Mouse (Mus musculus): ENCODE data around the gene Stard3. TPM values are rescaled to one million over a fixed set of nuclear protein-coding genes. Genes with fewer than 3 reads are reported as not detected.

Gene Stard3
- polyA plus RNA-seq, 1 experiment from 2014 or later: 28.9 TPM

- no peak overlapping the region for H3K4me3 ChIP-seq (ENCODE audit: low read depth, low read length)
- H3K36me3 ChIP-seq (ENCODE audit: control insufficient read depth, insufficient read depth, low read length): no peaks in the 10 kb centered on the region
- H3K9ac ChIP-seq (ENCODE audit: low read depth, low read length): no peak overlapping the region
- peaks cover 79% of the 10 kb centered on the region for H3K27me3 ChIP-seq (replicated peaks; ENCODE audit: control insufficient read depth, insufficient read depth, low read length)
- 73% methylated on average over 18 of the region's 18 CpGs for whole genome bisulfite sequencing
- no peak for ATAC-seq (replicated peaks; ENCODE audit: low FRiP score)
- DNase-seq (ENCODE audit: low spot score): no peak
- H3K4me2 ChIP-seq: no peak overlapping the region
- peaks cover 17% of the 10 kb centered on the region for H3K4me1 ChIP-seq (replicated peaks; ENCODE audit: control insufficient read depth, insufficient read depth, low read length)
- no peaks in the 10 kb centered on the region for H3K9me3 ChIP-seq (ENCODE audit: control insufficient read depth, low read length)
- H3K27ac ChIP-seq (ENCODE audit: low read depth, low read length): no peak overlapping the region
These were observed 5.7 kb upstream of the Stard3 start for GRCm38 (mm10) chr11:98352272-98352990.

DNA sequence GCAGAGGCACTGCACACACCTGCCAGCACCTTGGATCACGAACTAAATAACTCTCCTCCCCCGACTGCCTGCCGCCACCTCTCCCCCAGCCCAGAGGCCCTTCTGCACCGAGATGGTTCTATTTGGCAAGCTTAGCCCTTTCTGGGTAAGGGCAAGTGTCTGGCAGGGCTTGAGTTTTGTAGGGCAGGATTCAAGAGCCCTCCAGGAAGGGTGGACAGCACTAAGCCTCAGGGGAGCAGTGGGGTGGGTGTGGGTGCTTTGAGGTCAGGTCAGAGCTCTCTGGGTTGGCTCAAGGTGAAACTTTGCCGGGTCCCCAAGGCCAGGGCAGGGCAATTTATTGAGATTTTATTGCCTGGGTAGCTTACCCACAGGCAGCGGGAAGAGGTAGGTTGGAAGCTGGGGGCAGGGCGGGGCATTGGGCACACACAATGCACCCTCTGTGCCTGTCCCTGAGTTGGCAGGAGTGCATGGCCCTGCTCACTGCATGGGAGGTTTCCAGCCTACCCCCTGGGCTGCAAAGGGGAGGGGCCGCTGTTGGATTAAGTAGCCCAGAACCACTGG, 4.4 kb upstream of the Stard3 start:
- H3K27ac ChIP-seq (ENCODE audit: low read depth, low read length): no peak overlapping the region
- ATAC-seq (replicated peaks; ENCODE audit: low FRiP score): no peak
- no peak overlapping the region for H3K4me3 ChIP-seq (ENCODE audit: low read depth, low read length)
- no peak overlapping the region for H3K9ac ChIP-seq (ENCODE audit: low read depth, low read length)
- WGBS: 36% methylated on average over 8 of the region's 8 CpGs
- H3K4me2 ChIP-seq: no peak overlapping the region
- peaks cover 66% of the 10 kb centered on the region for H3K27me3 ChIP-seq (replicated peaks; ENCODE audit: control insufficient read depth, insufficient read depth, low read length)
- no peaks in the 10 kb centered on the region for H3K9me3 ChIP-seq (ENCODE audit: control insufficient read depth, low read length)
- DNase-seq (ENCODE audit: low spot score): no peak
- peaks cover 15% of the 10 kb centered on the region for H3K4me1 ChIP-seq (replicated peaks; ENCODE audit: control insufficient read depth, insufficient read depth, low read length)
- no peaks in the 10 kb centered on the region for H3K36me3 ChIP-seq (ENCODE audit: control insufficient read depth, insufficient read depth, low read length)

GRCm38 (mm10) chr11:98354445-98354844, 3.7 kb upstream of the Stard3 start:
- H3K4me3 ChIP-seq (ENCODE audit: low read depth, low read length): no peak overlapping the region
- ATAC-seq (replicated peaks; ENCODE audit: low FRiP score): no peak
- no peak overlapping the region for H3K27ac ChIP-seq (ENCODE audit: low read depth, low read length)
- H3K9ac ChIP-seq (ENCODE audit: low read depth, low read length): no peak overlapping the region
- H3K4me1 ChIP-seq (replicated peaks; ENCODE audit: control insufficient read depth, insufficient read depth, low read length): peaks cover 17% of the 10 kb centered on the region
- no peaks in the 10 kb centered on the region for H3K36me3 ChIP-seq (ENCODE audit: control insufficient read depth, insufficient read depth, low read length)
- no peak for DNase-seq (ENCODE audit: low spot score)
- peaks cover 59% of the 10 kb centered on the region for H3K27me3 ChIP-seq (replicated peaks; ENCODE audit: control insufficient read depth, insufficient read depth, low read length)
- WGBS: 61% methylated on average over 14 of the region's 14 CpGs
- no peak overlapping the region for H3K4me2 ChIP-seq
- H3K9me3 ChIP-seq (ENCODE audit: control insufficient read depth, low read length): no peaks in the 10 kb centered on the region

DNA sequence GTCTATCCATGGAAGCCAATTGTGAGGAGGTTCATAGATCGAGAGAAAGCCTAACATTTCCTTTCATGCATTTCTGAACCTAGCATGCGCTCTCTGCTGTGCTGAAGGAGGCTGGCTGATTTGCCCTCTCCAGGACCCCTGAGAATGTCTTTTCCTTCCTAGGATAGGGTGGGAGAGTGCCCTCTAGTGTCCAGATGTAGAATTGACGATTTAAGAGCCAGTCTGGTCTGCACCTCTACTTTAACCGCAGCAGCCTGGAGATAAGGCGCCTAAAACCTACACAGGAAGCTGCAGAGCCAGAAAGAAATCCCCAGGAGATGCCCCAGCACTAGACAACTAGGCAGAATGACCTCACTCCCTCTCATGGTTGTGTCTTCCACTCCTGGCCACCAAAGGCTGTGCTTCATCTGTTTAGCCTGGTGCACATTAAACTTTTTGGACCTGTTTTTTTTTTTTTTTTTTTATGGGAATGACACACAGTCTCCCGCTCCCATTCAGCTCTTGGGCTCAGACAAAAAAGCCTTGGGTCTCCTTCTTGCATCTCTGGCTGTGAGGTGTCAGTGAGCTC, 2.4 kb upstream of the Stard3 start:
- Histone ChIP-seq H3K4me3 (ENCODE audit: low read depth, low read length) (no peak overlapping the region), H3K4me2 (peak overlapping the region; percentile 4; the same call in 1 of the 2 replicates), H3K9me3 (ENCODE audit: control insufficient read depth, low read length) (no peaks in the 10 kb centered on the region), H3K27ac (ENCODE audit: low read depth, low read length) (no peak overlapping the region), H3K4me1 (replicated peaks; ENCODE audit: control insufficient read depth, insufficient read depth, low read length) (peaks cover 22% of the 10 kb centered on the region), H3K27me3 (replicated peaks; ENCODE audit: control insufficient read depth, insufficient read depth, low read length) (peaks cover 45% of the 10 kb centered on the region), H3K36me3 (ENCODE audit: control insufficient read depth, insufficient read depth, low read length) (no peaks in the 10 kb centered on the region), H3K9ac (ENCODE audit: low read depth, low read length) (no peak overlapping the region)
- ATAC-seq (replicated peaks; ENCODE audit: low FRiP score): peak; percentile 33; the same call in 1 of the 2 replicates
- DNase-seq (ENCODE audit: low spot score): peak; percentile 57
- 8% methylated on average over 6 of the region's 6 CpGs for WGBS

DNA sequence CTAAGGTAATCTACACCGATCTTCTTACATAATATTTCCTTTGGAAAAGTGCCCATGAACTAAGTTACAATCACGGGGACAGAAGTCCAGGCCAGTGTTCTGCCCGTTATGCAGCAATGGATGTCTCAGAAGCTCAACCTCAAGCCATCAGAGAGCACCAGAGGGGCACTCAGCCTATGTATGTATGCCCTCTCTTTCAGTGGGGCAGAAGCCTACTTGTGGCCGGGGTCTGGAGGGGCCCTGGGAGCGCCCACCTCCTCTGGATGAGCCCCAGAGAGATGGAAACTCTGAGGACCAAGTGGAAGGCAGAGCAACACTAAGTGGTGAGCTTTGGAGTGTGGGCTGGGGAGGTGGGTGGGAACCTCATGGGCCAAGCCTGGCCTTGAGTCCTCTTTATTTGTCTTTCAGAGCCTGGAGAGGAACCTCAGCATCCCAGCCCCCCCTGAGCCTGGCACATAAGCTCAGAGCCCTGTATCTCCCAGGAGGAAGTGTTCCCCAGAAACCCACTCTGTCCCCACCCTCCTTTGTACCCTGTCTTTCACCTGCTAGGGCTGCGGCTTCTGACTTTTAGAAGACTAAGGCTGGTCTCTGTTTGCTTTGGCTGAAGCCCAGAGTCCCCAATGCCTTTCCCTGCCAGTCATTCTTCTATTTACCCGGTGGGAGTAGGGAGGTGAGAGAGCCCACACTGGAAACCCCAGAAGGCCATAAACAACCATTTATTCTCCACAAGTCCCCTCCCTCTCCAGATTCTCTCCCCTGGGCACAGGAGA, 1.4 kb upstream of the Stard3 start:
- Histone ChIP-seq H3K4me1 (replicated peaks; ENCODE audit: control insufficient read depth, insufficient read depth, low read length) (peaks cover 22% of the 10 kb centered on the region), H3K4me2 (peak overlapping the region; percentile 73; the same call in 1 of the 2 replicates), H3K4me3 (ENCODE audit: low read depth, low read length) (no peak overlapping the region), H3K9me3 (ENCODE audit: control insufficient read depth, low read length) (no peaks in the 10 kb centered on the region), H3K27me3 (replicated peaks; ENCODE audit: control insufficient read depth, insufficient read depth, low read length) (peaks cover 35% of the 10 kb centered on the region), H3K9ac (ENCODE audit: low read depth, low read length) (peak overlapping the region; percentile 84; the same call in 1 of the 2 replicates), H3K36me3 (ENCODE audit: control insufficient read depth, insufficient read depth, low read length) (no peaks in the 10 kb centered on the region), H3K27ac (ENCODE audit: low read depth, low read length) (no peak overlapping the region)
- ATAC-seq (replicated peaks; ENCODE audit: low FRiP score): no peak
- no peak for DNase-seq (ENCODE audit: low spot score)
- WGBS: 71% methylated on average over 7 of the region's 7 CpGs

DNA sequence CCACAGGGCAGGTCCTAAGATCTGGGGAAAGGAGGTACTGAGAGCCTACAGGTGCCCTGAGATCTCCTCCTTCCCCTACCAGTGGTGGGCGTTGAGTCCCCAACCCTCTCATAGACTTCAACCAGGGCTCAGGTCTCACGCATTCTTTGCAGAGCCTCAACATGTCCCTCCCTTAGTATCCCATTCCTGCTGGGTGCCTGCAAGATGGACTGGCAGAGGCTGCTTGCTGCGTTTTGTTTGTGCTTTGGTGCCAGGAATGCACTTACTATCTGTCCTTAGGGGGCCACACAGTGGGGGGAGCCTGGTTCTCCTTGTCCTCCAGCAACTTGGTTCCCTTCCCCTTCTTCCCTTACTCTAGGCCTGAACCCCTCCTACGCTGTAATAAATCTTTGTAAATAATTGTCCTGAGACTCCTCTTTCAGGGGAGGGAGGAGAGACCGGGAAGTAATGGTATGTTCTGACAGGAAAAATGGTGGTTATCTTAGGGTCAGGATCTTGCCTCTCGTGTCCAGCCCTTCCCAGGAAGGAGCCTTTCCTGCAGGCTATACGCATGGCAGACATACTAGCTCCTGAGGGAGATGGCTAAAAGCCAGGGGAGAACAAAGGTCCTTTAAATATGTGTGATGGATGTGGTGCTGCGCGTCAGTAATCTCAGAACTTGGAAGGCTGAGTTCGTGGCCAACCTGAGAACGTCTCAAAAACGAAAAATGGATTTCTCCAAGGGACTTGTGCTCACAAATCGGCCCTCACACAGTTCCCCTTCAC, 590 bp upstream of the Stard3 start:
- Histone ChIP-seq H3K9me3 (ENCODE audit: control insufficient read depth, low read length) (no peaks in the 10 kb centered on the region), H3K4me2 (peak overlapping the region; percentile 73), H3K4me1 (replicated peaks; ENCODE audit: control insufficient read depth, insufficient read depth, low read length) (peaks cover 22% of the 10 kb centered on the region), H3K9ac (ENCODE audit: low read depth, low read length) (peak overlapping the region; percentile 84), H3K4me3 (ENCODE audit: low read depth, low read length) (peak overlapping the region; percentile 74), H3K36me3 (ENCODE audit: control insufficient read depth, insufficient read depth, low read length) (no peaks in the 10 kb centered on the region), H3K27ac (ENCODE audit: low read depth, low read length) (peak overlapping the region; percentile 80), H3K27me3 (replicated peaks; ENCODE audit: control insufficient read depth, insufficient read depth, low read length) (peaks cover 28% of the 10 kb centered on the region)
- WGBS: 12% methylated on average over 13 of the region's 13 CpGs
- ATAC-seq (replicated peaks; ENCODE audit: low FRiP score) (no peak), DNase-seq (ENCODE audit: low spot score) (no peak)

DNA sequence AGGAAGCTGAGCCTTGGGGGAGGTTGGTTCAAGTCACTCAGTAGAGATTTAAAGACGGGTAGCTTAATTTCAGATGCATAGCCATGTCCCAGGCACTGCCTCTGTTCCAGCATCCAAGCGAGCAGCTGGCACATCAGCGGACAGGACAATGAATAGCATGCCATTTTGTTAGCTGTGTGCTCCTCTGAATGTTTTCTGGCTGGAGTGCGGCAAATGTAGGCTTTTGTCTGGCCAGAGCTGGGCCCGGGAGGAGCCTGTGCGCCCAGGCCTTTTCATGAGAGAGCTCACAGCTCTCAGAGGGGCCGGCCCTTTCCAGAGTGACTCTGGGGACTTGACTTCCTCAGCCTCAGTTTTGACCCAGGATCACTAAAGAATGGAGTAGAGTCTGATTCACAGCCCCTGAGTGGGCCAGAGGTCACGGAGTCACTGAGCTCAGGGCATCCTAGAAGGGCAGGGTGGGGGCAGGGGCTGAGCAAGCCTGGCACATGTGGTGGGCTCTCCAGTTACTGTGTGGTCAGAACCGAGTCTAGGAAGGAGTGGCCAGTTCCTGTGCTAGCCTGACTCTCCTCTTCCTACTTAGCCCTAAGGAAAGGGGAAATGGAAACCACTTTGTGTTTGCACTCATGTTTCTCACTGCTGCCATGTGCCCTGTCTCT, 2.8 kb downstream of the Stard3 start:
- peak overlapping the region; percentile 12; the same call in 1 of the 2 replicates for H3K4me2 ChIP-seq
- DNase-seq (ENCODE audit: low spot score) (no peak), ATAC-seq (replicated peaks; ENCODE audit: low FRiP score) (no peak)
- H3K4me3 ChIP-seq (ENCODE audit: low read depth, low read length): no peak overlapping the region; the same call in 1 of the 2 replicates
- H3K9me3 ChIP-seq (ENCODE audit: control insufficient read depth, low read length): no peaks in the 10 kb centered on the region
- 67% methylated on average over 9 of the region's 9 CpGs for WGBS
- no peaks in the 10 kb centered on the region for H3K36me3 ChIP-seq (ENCODE audit: control insufficient read depth, insufficient read depth, low read length)
- no peak overlapping the region for H3K9ac ChIP-seq (ENCODE audit: low read depth, low read length)
- H3K4me1 ChIP-seq (replicated peaks; ENCODE audit: control insufficient read depth, insufficient read depth, low read length): peaks cover 27% of the 10 kb centered on the region
- no peaks in the 10 kb centered on the region for H3K27me3 ChIP-seq (replicated peaks; ENCODE audit: control insufficient read depth, insufficient read depth, low read length)
- H3K27ac ChIP-seq (ENCODE audit: low read depth, low read length): no peak overlapping the region

DNA sequence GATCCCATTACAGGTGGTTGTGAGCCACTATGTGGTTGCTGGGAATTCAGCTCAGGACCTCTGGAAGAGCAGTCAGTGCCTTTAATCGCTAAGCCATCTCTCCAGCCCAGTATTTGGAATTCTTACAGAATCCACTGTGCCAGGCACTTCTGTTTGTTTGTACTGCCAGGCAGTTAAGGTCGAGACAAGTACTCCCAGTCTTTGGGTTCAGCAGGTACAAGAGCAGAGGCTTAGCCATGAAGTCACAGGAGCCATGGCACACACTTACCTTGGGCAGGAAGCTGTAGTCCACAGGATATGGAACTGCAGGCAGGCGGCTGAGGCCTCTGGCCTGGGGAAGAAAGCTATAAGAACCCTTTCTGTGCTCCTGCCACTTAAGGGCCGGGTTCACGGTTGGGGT, 5.6 kb downstream of the Stard3 start:
- Histone ChIP-seq H3K4me2 (no peak overlapping the region), H3K9me3 (ENCODE audit: control insufficient read depth, low read length) (no peaks in the 10 kb centered on the region), H3K27ac (ENCODE audit: low read depth, low read length) (no peak overlapping the region), H3K4me3 (ENCODE audit: low read depth, low read length) (no peak overlapping the region), H3K4me1 (replicated peaks; ENCODE audit: control insufficient read depth, insufficient read depth, low read length) (peaks cover 15% of the 10 kb centered on the region), H3K36me3 (ENCODE audit: control insufficient read depth, insufficient read depth, low read length) (no peaks in the 10 kb centered on the region), H3K9ac (ENCODE audit: low read depth, low read length) (no peak overlapping the region), H3K27me3 (replicated peaks; ENCODE audit: control insufficient read depth, insufficient read depth, low read length) (no peaks in the 10 kb centered on the region)
- no peak for ATAC-seq (replicated peaks; ENCODE audit: low FRiP score)
- DNase-seq (ENCODE audit: low spot score): no peak
- WGBS: 79% methylated on average over 5 of the region's 5 CpGs

Measured in liver, embryonic 11.5 days (tissue).